Mouse (Mus musculus): ENCODE results near the gene Olfr617. TPM values are rescaled to one million over a fixed set of nuclear protein-coding genes. Genes with fewer than 3 reads are reported as not detected.
"Not testable (repeated sequence)": the region's sequence is repeated elsewhere in the genome, so short reads cannot be mapped to it uniquely, and the experiment has no call there.

Olfr617 gene
- polyA plus RNA-seq (2015; fragmentation: Nextera tagmentation; extraction: Ambion mirVana): not detected in 2 replicates

- WGBS (ENCODE audit: insufficient replicate concordance): 79% methylated on average over 1 of the region's 1 CpGs
- no peaks in the 10 kb centered on the region for H3K4me1 ChIP-seq (ENCODE audit: insufficient read depth)
- no peaks in the 10 kb centered on the region for H3K36me3 ChIP-seq (replicated peaks; ENCODE audit: insufficient read depth, low read length)
- ATAC-seq (no peak), DNase-seq (no peak)
- no peak within 1 kb of the TSS for H3K4me2 ChIP-seq (ENCODE audit: low read depth, low read length)
- H3K9me3 ChIP-seq (ENCODE audit: low read length): no peaks in the 10 kb centered on the region
- TF ChIP-seq CTCF (IDR thresholded peaks at IDR 0.05; ENCODE audit: low read depth): no peak
- TF ChIP-seq EP300 (IDR thresholded peaks at IDR 0.05; ENCODE audit: low read depth): no peak
- no peak within 1 kb of the TSS for H3K27ac ChIP-seq (ENCODE audit: low read depth)
- no peak within 1 kb of the TSS for H3K9ac ChIP-seq (replicated peaks)
- H3K4me3 ChIP-seq (ENCODE audit: low read depth, low read length): no peak within 1 kb of the TSS
- no peaks in the 10 kb centered on the region for H3K27me3 ChIP-seq (ENCODE audit: insufficient read depth, low read length)
Measured at GRCm38 (mm10) chr7:103572761-103573160, at the start of gene Olfr617. TSS of gene Olfr617 (plus strand) at chr7:103573061.

GRCm38 (mm10) chr7:103542617-103543016 is 30.2 kb upstream of the Olfr617 start, which contains the start of gene Olfr612:
TSS of gene Olfr612 (minus strand) at chr7:103542717.
- H3K4me2 ChIP-seq (ENCODE audit: low read depth, low read length); H3K4me1 ChIP-seq (ENCODE audit: insufficient read depth); DNase-seq; H3K36me3 ChIP-seq (replicated peaks; ENCODE audit: insufficient read depth, low read length); H3K4me3 ChIP-seq (ENCODE audit: low read depth, low read length); ATAC-seq; H3K27me3 ChIP-seq (ENCODE audit: insufficient read depth, low read length); H3K9ac ChIP-seq (replicated peaks); H3K9me3 ChIP-seq (ENCODE audit: low read length); H3K27ac ChIP-seq (ENCODE audit: low read depth): not testable (repeated sequence)
- WGBS (ENCODE audit: insufficient replicate concordance): 76% methylated on average over 2 of the region's 2 CpGs

- H3K4me1 ChIP-seq (ENCODE audit: insufficient read depth): no peaks in the 10 kb centered on the region
- no peak within 1 kb of the TSS for H3K4me2 ChIP-seq (ENCODE audit: low read depth, low read length)
- DNase-seq (no peak), ATAC-seq (no peak)
- H3K27me3 ChIP-seq (ENCODE audit: insufficient read depth, low read length): no peaks in the 10 kb centered on the region
- 56% methylated on average over 2 of the region's 2 CpGs for WGBS (ENCODE audit: insufficient replicate concordance)
- H3K36me3 ChIP-seq (replicated peaks; ENCODE audit: insufficient read depth, low read length): no peaks in the 10 kb centered on the region
- H3K9me3 ChIP-seq (ENCODE audit: low read length): no peaks in the 10 kb centered on the region
- no peak within 1 kb of the TSS for H3K27ac ChIP-seq (ENCODE audit: low read depth)
- no peak for TF ChIP-seq CTCF (IDR thresholded peaks at IDR 0.05; ENCODE audit: low read depth)
- H3K9ac ChIP-seq (replicated peaks): no peak within 1 kb of the TSS
- H3K4me3 ChIP-seq (ENCODE audit: low read depth, low read length): no peak within 1 kb of the TSS
Measured at GRCm38 (mm10) chr7:103547774-103548173, 25.1 kb upstream of the Olfr617 start, which contains the start of gene Olfr613. TSS of gene Olfr613 (plus strand) at chr7:103548074.

- 67% methylated on average over 2 of the region's 2 CpGs for WGBS (ENCODE audit: insufficient replicate concordance)
- H3K9me3 ChIP-seq (ENCODE audit: low read length): no peaks in the 10 kb centered on the region
- no peaks in the 10 kb centered on the region for H3K4me1 ChIP-seq (ENCODE audit: insufficient read depth)
- no peak for TF ChIP-seq CTCF (IDR thresholded peaks at IDR 0.05; ENCODE audit: low read depth)
- no peak for TF ChIP-seq EP300 (IDR thresholded peaks at IDR 0.05; ENCODE audit: low read depth)
- H3K36me3 ChIP-seq (replicated peaks; ENCODE audit: insufficient read depth, low read length): no peaks in the 10 kb centered on the region
- H3K27me3 ChIP-seq (ENCODE audit: insufficient read depth, low read length): no peaks in the 10 kb centered on the region
- no peak for ATAC-seq
- DNase-seq: no peak
- no peak within 1 kb of the TSS for H3K4me3 ChIP-seq (ENCODE audit: low read depth, low read length)
- H3K4me2 ChIP-seq (ENCODE audit: low read depth, low read length): no peak within 1 kb of the TSS
- no peak within 1 kb of the TSS for H3K27ac ChIP-seq (ENCODE audit: low read depth)
- no peak within 1 kb of the TSS for H3K9ac ChIP-seq (replicated peaks)
Measured at GRCm38 (mm10) chr7:103555779-103556178, 17.1 kb upstream of the Olfr617 start, which contains the start of gene Olfr615. TSS of gene Olfr615 (plus strand) at chr7:103556079.

- no peaks in the 10 kb centered on the region for H3K9me3 ChIP-seq (ENCODE audit: low read length)
- ATAC-seq (no peak), DNase-seq (no peak)
- H3K4me1 ChIP-seq (ENCODE audit: insufficient read depth): no peaks in the 10 kb centered on the region
- H3K4me3 ChIP-seq (ENCODE audit: low read depth, low read length): no peak within 1 kb of the TSS
- no peak within 1 kb of the TSS for H3K4me2 ChIP-seq (ENCODE audit: low read depth, low read length)
- WGBS (ENCODE audit: insufficient replicate concordance): 65% methylated on average over 3 of the region's 3 CpGs
- no peaks in the 10 kb centered on the region for H3K36me3 ChIP-seq (replicated peaks; ENCODE audit: insufficient read depth, low read length)
- no peak for TF ChIP-seq CTCF (IDR thresholded peaks at IDR 0.05; ENCODE audit: low read depth)
- TF ChIP-seq EP300 (IDR thresholded peaks at IDR 0.05; ENCODE audit: low read depth): no peak
- H3K27ac ChIP-seq (ENCODE audit: low read depth): no peak within 1 kb of the TSS
- H3K9ac ChIP-seq (replicated peaks): no peak within 1 kb of the TSS
- H3K27me3 ChIP-seq (ENCODE audit: insufficient read depth, low read length): no peaks in the 10 kb centered on the region
Measured at GRCm38 (mm10) chr7:103569043-103569442, 3.8 kb upstream of the Olfr617 start, which contains the start of gene Olfr616. TSS of gene Olfr616 (minus strand) at chr7:103569143.

GRCm38 (mm10) chr7:103589803-103590202 is 16.9 kb downstream of the Olfr617 start, which contains the start of gene Olfr618:
TSS of gene Olfr618 (plus strand) at chr7:103590103.
- H3K36me3 ChIP-seq (replicated peaks; ENCODE audit: insufficient read depth, low read length): no peaks in the 10 kb centered on the region
- no peak within 1 kb of the TSS for H3K4me3 ChIP-seq (ENCODE audit: low read depth, low read length)
- 52% methylated on average over 2 of the region's 2 CpGs for WGBS (ENCODE audit: insufficient replicate concordance)
- H3K4me2 ChIP-seq (ENCODE audit: low read depth, low read length): no peak within 1 kb of the TSS
- no peaks in the 10 kb centered on the region for H3K27me3 ChIP-seq (ENCODE audit: insufficient read depth, low read length)
- ATAC-seq: no peak
- TF ChIP-seq CTCF (IDR thresholded peaks at IDR 0.05; ENCODE audit: low read depth) (no peak), EP300 (IDR thresholded peaks at IDR 0.05; ENCODE audit: low read depth) (no peak)
- no peaks in the 10 kb centered on the region for H3K9me3 ChIP-seq (ENCODE audit: low read length)
- no peak within 1 kb of the TSS for H3K9ac ChIP-seq (replicated peaks)
- DNase-seq: no peak
- no peaks in the 10 kb centered on the region for H3K4me1 ChIP-seq (ENCODE audit: insufficient read depth)
- H3K27ac ChIP-seq (ENCODE audit: low read depth): no peak within 1 kb of the TSS

- Histone ChIP-seq H3K4me3 (ENCODE audit: low read depth, low read length) (no peak within 1 kb of the TSS), H3K9me3 (ENCODE audit: low read length) (no peaks in the 10 kb centered on the region), H3K27me3 (ENCODE audit: insufficient read depth, low read length) (no peaks in the 10 kb centered on the region), H3K4me2 (ENCODE audit: low read depth, low read length) (no peak within 1 kb of the TSS), H3K27ac (ENCODE audit: low read depth) (no peak within 1 kb of the TSS), H3K36me3 (replicated peaks; ENCODE audit: insufficient read depth, low read length) (no peaks in the 10 kb centered on the region), H3K9ac (replicated peaks) (no peak within 1 kb of the TSS), H3K4me1 (ENCODE audit: insufficient read depth) (no peaks in the 10 kb centered on the region)
- DNase-seq (no peak), ATAC-seq (no peak)
- TF ChIP-seq EP300 (IDR thresholded peaks at IDR 0.05; ENCODE audit: low read depth): no peak
- no peak for TF ChIP-seq CTCF (IDR thresholded peaks at IDR 0.05; ENCODE audit: low read depth)
Measured at GRCm38 (mm10) chr7:103600275-103600674, 27.4 kb downstream of the Olfr617 start, which contains the start of gene Olfr619. TSS of gene Olfr619 (plus strand) at chr7:103600575.
